Mouse (Mus musculus) cerebellum, adult 18-20 months (tissue): ENCODE measurements at regions not wholly inside any gene's neighbourhood (a gene's known extent, or its start where the extent isn't known, plus 50 kb on each side); places are given as distances from the start of the nearest gene placed in this dataset.

Experiments used
- DNase-seq, 2 experiments: peaks; one replicate each; pipeline ENCODE4 v3.0.0; 2021

DNA sequence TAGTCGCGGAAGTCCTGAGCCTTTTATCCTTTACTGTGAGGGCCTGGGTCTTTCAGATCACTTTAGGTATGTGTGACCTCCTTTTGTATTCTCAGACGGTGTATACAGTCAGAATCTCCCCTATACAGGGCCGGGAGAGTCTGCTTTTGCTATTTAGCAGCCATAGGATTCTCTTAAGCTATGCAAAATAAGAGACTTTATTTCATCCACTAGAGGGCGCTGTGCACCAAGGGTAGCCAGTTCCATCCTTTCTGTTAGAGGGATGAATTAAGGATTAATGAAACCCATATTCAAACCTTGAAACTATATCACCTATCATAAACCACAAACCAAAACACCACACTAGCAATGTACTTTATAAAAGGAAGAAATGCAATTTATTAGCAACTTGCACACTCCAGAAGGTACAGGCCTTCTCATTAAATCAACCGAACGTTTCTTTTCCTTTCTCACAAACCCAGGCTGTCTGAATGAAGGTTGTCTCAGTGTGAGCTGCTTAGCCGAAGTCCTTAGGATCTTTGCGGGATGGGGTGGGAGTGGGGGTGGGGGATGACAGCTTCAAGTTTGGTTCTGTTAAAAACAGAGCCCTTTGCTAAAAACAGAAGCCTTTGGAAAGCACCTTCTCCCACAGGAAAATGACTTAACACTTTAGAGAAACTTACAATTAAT is 116.8 kb upstream of the Tmpo start:
- peak; percentile 32 to 37 for DNase-seq

- no peak for DNase-seq
Measured at GRCm38 (mm10) chr10:91295345-91295744, 114.2 kb upstream of the Tmpo start.

- DNase-seq: no peak
Measured at GRCm38 (mm10) chr10:91293226-91293625, 112.1 kb upstream of the Tmpo start.

- DNase-seq: no peak
Measured at GRCm38 (mm10) chr10:91284259-91284658, 103.1 kb upstream of the Tmpo start.

DNA sequence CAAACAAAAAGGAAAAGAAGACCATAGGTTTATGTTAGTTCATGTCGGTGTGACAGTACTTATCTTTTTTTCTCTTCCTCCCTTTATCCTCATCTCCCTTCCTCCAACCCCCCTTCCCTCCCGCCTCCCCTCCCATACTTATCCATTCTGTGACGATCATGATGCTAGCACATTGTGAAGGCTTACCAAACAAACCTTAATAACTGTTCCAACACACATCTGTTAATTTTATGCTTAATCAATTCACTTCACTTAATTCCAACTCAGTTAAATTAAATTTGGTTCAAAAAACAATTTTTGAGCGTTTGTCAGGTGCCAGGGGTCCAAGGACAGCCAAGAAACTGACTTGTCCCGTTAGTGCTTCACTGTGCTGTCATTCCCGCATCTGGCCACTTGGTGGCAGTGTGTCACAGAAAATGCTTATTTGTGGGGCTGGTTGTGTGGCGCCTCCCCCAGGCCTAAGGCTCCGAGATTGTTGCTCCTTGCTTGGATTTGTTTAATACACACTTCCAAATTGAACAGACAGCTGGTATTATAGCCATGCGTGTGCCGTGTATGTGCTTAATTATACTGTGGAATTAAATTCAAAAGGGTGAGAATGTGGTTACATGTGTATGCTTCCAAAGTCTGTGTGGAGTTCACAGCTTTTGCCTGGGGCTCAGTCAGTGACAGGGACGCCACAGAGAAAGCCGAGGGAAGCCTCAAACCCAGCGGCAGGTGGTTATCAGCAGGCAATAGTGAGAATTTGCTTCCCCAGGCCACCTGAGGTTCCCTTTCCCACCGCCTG is 90.0 kb upstream of the Tmpo start:
- peak; percentile 84 to 88 for DNase-seq

GRCm38 (mm10) chr10:91270268-91270954 is 89.3 kb upstream of the Tmpo start:
- DNase-seq: peak; percentile 47 to 50

- DNase-seq: no peak
Measured at GRCm38 (mm10) chr10:91267886-91268285, 86.8 kb upstream of the Tmpo start.

GRCm38 (mm10) chr10:91260416-91260815 is 79.3 kb upstream of the Tmpo start:
- DNase-seq: no peak

DNA sequence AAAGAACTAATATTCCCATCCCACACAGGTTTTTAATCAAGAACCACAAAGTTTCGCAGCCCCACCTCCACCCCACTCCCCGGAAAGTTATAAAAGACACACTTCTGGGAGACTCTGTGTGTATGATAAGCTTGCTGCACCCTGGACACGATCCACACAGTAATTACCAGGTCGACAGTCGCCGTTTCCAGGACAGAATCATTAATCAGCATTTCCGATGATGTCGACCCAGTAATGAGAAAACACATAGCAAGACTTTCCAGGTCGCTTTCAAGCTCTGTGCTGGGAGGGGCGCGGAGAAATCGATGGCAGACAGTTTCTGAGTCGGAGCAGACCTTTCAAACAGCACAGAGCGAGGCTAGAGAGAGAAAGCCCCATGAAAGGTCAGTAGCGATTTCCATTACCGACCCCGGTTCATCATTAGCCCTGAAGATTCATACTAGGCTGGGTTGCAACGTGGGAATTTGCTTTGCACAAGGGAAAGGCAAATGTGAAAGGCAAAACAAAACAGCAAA is 68.6 kb upstream of the Tmpo start:
- no peak for DNase-seq

DNA sequence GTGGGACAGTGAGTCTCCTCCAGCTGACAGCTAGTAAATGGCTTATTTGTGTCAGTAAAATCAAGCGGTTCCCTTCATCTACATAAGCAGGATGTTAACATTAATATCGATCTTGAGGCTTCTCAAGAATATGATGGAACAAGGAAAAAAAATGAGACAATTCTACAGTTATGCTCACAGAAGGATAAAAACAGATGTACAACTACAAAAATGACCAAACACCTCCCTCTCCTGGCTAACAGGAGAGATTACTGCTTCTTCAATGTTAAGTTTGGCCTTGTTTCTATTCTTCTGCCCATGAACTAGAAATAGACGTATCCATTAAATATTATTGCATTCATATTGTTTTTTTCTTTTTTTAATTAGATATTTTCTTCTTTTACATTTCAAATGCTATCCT is 63.2 kb upstream of the Tmpo start:
- DNase-seq: no peak

DNA sequence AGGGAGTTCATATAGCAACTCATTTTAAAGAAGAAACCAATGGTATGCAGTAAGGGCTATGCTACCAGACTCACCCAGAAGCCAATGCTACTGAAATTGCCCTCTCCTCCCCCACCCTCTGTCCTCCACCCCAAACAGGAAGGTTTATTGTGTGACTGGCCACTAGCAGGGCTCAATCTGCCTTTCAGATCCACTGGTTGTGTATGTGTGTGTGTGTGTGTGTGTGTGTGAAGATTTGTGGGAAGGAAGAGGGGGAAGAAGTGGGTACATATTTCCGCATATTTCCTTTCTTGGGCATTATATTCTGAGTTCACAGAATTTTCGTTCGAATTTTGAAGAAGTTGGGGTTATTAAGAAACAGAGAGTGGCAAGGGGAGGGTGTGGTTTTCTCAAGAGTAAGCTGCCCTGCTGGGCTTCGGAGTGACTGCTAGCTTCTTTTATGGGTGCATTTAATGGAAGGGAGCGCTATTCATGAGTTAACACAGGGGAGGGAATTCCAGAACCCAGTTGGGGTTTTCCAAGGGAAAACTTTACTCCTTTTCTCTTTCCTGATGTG is 61.5 kb upstream of the Tmpo start:
- DNase-seq: no peak

DNA sequence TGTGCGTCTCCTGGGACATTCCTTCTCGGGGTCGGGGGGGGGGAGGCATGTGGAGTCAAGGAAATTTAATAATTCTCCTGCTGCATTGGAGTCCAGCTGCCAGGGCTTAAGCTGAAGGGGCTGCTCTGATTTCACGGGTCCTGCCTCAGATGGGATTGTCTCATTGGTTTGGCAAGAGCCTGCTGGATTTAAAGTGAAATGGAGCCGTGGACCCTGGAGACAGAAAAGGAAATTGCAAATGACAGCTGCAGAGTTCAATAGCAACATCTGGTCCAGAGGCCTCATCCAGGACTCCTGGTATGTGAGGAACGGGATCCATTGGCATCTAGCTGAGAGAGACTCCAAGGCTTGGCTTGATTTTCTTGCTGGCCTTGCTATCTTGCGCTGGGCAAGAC is 60.5 kb upstream of the Tmpo start:
- DNase-seq: no peak

GRCm38 (mm10) chr10:91240856-91241610 is 59.9 kb upstream of the Tmpo start:
- DNase-seq: no peak

DNA sequence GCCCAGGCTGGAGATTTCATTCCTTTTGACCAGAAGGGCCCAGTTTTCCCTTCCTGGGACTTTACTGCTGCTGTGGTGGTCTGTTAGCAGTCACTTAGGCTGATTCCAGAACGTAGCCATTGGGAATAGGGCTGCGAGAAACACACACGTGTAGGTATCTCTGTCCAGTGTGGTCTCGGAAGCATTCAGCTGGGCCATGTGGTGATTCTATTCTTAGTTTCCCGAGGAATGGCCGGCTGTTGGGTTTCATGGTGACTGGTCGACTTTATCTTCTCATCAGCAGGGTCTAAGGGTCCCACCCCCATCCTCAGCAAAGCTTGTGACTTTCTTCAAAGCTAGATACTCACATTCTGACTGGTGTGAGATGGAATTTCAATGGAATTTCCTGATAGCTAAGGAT is 59.2 kb upstream of the Tmpo start:
- no peak for DNase-seq

DNA sequence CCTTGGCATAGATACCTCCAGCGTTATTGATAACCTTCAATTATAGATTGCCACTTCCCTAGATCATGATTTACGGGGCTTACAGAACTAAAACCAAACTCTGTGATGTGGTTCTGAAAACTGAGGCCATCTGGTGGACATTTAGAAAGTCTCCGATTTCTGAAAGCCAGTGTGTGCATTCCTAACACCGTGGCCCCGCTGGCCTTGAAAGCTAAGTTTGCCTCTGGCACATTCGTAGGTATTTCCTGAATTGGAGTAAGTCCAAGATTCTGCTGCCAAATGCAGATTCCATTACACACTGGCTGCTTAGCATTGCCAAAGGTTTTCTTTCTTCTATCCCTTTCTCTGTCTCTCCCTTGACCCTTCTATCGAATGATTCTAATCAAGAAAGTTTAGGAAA is 55.7 kb upstream of the Tmpo start:
- peak; percentile 17 to 29 for DNase-seq

DNA sequence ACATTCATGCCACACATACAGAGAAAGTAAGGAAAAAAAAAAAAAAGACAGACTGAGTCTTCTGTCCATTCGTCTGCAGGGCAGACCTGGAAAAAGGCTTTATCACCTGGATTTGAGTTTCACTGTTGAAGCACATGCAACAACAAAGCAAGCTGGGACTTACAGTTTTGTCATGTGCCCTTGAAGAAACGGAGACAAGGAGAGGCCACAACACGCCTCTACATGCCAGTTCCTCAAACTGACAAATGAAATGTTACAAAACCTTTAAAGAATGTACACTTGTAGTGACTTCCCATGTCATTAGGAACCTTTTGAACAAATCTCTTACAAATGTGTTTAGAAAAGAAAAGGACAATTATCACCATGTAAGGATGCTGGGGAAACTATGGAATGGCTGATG is 53.6 kb upstream of the Tmpo start:
- no peak for DNase-seq
